Mouse (Mus musculus) T-helper 2 cell (primary cell): ENCODE measurements around the gene Fbxo34.
"Not testable (repeated sequence)": the region's sequence is repeated elsewhere in the genome, so short reads cannot be mapped to it uniquely, and the experiment has no call there.

Source experiments
- in situ Hi-C: fragments of 300-600 bp; cut with MboI, MseI; formaldehyde crosslinking; loops from one replicate; pipeline ENCODE4 v1.15.1; 2025; ENCODE audit warnings: high pct_unique_total_duplicates

Gene Fbxo34

DNA sequence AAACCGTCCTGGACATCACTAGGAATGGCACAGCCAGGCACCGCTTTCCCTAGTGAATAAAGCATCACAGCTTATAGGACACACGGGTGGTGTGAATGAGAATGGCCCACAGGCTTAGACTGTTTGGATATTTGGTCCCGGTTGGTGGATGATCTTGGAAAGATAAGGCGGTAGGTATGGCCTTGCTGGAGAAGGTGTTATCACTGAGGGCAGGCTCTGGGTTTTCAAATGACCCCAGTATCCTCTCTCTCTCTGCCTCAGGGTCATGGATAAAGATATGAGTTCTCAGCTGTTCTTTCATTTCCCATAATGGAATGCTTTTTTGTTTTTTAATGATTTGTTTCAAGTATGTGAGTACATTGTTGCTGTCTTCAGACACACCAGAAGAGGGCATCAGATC, 105.0 kb downstream of the Fbxo34 start:
- in situ Hi-C loops: no loop called here

DNA sequence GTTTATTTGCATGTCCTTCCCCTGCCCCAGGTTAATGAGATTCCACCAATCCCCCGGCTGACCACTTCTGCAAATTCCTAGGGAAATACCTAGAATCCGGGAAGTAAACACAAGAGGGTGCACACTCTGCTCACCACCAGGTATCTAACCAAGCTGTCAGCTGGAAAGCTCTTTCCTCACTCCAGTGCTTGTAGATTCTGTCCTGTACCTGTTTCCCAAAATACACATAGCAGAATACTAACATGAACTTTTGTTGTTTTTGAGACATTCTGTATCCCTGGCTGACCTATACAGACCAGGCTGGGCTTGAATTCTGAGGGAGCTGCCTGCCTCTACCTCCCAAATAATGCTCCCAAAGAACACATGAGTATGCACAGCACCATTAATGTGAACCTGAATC, 110.5 kb downstream of the Fbxo34 start:
- in situ Hi-C loops: loop anchor here (10.0 kb wide), 1 partner anchor 84 kb away; the partner anchor contains the start of gene Ktn1

DNA sequence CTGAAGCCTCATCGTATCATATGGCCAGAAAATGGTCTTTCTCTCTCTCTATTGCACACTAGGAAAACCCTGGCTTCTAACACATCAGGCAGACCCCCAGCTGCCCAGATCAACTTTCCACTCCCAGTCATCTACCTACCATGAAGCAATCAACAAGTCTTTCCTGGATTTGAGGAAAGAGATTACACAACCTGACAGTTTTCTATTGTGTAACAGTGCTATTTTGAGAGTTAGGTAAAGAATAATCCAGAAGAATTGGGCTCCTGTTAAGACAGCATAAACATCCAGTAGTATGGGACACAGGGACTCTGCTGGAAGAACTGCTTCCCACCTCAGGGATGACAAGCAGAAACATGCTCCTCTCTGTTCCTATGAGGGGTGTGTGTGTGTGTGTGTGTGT, 112.3 kb downstream of the Fbxo34 start:
- in situ Hi-C loops: loop anchor here (10.0 kb wide), 1 partner anchor 82 kb away; the partner anchor contains the start of gene Ktn1

DNA sequence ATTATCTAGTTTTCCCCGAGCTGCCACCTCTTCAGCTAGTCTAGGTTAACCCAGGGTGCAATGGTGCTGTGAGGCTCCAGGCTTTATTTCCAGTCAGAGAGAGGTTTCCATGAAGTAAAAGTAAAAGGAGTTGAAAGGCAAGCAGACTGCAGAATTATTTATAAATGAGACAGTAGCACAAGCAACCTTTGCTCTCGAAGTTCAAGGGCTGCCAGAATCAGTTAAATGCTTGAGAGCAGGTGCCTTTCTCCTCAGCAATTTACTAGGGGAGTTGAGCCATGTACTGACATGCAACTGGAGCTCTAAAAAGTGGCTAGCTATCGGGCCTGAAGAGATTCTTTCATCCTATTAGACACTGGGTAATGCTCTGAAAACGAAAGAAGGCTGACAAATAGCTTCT, 112.9 kb downstream of the Fbxo34 start:
- in situ Hi-C loops: loop anchor here (10.0 kb wide), 1 partner anchor 82 kb away; the partner anchor contains the start of gene Ktn1

DNA sequence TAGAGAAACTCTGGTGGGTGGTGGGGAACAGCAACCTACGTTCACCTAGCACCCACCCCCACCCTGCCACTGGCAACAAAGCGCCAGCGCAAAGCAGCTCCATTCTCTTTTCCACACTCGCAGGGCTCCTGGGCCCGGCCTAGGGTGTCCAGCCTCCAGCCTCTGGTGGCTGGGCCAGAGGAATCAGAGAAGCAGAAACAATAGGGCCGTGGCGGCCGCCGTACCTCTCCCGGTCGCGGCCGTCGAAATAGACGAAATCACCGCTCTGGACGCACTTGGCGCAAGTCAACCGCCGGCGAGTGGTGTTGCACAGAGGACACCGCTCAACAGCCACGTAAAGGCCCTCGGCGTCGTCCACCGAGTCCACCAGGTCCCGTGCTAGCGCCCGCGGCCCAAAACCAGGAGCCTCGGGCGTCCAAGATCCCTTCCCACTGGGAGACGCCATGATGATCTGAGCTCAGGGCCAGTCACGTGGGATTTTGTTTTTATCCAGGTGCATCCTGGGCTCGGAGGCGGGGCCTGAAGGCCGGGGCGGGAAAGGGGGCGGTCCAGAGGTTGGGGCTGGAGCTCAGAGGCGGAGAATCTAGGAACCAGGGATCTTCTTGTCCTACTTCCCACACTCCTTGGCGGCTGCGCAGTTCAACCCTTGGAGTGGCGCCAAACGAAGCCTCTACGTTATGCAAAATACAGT, 117.9 kb downstream of the Fbxo34 start:
- in situ Hi-C loops: loop anchor here (10.0 kb wide), 1 partner anchor 77 kb away; the partner anchor contains the start of gene Ktn1

DNA sequence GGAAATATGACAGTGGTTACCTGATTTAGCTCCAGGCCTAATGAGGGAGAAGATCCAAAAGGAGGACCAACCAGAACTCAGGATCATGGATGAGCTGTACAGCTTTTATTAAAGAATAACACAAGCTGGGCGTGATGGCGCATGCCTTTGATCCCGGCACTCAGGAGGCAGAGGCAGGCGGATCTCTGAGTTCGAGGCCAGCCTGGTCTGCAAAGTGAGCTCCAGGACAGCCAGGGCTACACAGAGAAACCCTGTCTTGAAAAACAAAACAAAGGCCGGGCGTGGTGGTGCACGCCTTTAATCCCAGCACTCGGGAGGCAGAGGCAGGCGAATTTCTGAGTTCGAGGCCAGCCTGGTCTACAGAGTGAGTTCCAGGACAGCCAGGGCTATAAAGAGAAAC, 120.3 kb downstream of the Fbxo34 start, which contains the start of gene Atg14:
TSS of gene Atg14 (minus strand) at position 101 of the 400 bp plus-strand sequence.
- in situ Hi-C loops: not testable (repeated sequence)

DNA sequence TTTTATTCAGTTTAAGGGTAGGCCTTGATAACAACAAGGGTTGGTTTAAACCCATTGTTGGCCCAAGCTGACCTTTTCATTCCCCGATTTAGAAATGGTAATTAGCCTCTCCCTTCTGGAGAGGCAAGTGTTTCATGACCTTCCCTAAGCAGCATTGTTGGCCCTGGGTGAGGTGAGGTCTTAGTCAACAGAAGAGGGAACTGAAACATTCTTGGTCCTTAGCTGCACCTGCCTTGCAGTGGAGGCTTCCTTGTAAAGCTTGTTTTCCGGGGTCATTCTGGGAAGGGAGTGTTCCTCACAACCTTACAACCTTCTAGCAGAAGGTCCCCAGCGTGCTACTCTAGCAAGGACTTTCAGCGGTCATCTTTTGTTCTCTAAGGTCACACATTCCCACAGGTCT, 122.5 kb downstream of the Fbxo34 start:
- in situ Hi-C loops: no loop called here

DNA sequence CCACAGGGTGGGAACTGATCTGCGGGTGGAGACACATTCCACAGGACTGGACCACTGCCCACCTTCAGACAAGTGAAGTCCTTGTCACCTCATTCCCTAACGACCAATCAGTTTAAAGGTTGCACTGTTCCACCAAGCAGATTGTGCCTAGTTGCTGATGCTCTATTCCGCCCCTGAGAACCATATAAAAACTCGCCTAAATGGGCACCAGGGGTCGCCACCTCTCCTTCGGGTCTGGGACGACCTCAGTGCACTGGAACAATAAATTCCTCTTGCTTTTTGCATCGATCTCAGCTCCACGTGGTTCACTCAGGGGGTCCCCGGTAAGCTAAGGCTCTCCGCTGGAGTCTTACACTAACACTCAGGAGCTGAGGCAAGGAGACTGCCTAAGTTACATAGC, 124.5 kb downstream of the Fbxo34 start:
- in situ Hi-C loops: no loop called here

DNA sequence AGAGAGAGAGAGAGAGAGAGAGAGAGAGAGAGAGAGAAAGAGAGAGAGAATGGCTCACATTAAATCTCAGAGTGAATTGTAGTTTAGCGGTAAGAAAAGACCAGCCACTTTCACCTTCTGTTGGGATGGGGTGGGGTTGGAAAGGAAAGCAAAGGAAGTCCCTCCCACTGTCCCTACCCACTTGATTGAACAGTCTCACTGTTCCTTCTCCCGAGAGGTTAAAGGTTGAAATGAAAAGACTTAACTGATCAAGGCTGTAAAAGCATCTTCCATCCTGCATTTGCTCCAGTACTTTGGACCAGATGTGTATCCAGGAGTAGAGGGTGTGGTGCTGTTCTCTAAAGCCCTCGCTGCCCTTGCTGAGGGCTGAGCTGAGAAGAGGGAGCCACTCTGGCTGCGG, 126.5 kb downstream of the Fbxo34 start:
- in situ Hi-C loops: no loop called here

DNA sequence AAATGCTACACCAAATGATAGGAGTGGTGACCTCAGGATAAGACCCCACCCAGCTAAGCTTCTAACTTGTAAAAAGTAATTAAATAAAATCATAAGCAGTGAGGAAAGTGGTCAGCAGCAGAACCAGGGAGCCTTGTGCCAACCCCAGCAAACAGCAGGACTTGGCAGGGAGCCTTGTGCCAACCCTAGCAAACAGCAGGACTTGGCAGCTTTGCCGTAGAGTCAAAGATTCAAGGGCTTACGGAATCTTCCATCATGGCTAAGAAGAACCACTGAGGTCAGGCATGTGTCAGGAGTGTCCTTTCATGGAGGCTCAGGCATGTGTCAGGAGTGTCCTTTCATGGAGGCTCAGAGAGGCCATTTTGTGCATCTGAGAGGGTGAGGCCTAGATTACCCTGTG, 127.9 kb downstream of the Fbxo34 start:
- in situ Hi-C loops: no loop called here

DNA sequence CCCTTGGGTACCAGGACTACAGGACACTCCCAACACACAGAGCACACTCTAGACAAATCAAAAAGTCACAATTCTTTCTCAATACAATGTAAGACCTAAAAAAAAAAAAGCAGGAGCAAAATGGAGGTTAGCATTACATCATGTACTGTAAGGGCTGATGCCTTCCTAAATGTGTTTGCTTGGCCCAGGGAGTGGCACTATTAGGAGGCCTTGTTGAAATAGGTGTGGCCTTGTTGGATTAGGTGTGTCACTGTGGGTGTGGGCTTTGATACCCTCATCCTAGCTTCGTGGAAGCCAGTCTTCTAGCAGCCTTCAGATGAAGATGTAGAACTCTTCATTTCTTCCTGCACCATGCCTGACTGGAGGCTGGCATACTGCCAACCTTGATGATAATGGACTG, 131.1 kb downstream of the Fbxo34 start:
- in situ Hi-C loops: no loop called here
